Mouse (Mus musculus) retina, embryonic 14.5 days (tissue): ENCODE results near the gene Hoxd9.

Source experiments
- DNase-seq: peaks from one replicate; pipeline ENCODE4 v3.0.0-alpha.2; 2015; ENCODE audit warnings: low spot score

The Hoxd9 gene

GRCm38 (mm10) chr2:74698201-74699052 is 900 bp downstream of the Hoxd9 start:
- no peak for DNase-seq

DNA sequence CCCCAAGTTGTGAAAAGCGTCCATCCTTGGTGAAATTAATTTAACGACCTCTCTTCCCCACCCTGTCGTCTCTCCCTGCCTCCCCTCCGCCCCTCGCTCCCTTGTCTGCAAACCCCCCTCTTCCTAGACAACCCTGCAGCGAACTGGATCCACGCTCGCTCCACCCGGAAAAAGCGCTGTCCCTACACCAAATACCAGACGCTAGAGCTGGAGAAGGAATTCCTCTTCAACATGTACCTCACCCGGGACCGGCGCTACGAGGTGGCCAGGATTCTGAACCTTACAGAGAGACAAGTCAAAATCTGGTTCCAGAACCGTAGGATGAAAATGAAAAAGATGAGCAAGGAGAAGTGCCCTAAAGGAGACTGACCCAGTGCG is 1.5 kb downstream of the Hoxd9 start:
- DNase-seq: no peak

- DNase-seq: no peak
These were observed 2.4 kb downstream of the Hoxd9 start for GRCm38 (mm10) chr2:74699664-74700545.

DNA sequence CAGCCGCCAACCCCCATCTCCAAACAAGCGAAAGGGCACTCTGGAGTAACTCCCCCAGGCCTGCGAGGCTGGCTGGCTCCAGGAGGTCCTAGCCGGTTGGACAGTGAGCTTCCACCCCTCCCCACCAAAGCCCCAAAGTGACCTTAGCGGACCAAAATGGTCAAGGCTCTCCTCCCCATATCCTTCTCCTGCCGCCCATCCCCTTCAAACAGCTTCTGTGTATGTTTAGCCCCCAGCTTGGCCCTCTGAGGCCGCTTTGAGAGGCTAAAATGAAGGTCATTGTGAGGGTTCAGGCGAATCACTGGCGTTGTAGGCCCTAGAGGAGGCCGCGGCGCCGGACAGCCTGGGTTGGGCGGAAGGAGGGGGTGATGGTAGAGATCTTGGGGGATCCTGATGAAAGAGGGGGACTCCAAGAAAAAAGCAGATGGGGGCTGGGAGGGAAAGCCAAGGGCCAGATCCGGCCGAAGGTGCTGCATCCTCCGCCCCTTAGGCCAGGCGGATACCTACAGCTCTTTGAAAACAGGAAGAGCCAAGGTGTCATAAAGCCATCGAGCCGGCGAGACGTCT is 3.1 kb downstream of the Hoxd9 start:
- DNase-seq: no peak

DNA sequence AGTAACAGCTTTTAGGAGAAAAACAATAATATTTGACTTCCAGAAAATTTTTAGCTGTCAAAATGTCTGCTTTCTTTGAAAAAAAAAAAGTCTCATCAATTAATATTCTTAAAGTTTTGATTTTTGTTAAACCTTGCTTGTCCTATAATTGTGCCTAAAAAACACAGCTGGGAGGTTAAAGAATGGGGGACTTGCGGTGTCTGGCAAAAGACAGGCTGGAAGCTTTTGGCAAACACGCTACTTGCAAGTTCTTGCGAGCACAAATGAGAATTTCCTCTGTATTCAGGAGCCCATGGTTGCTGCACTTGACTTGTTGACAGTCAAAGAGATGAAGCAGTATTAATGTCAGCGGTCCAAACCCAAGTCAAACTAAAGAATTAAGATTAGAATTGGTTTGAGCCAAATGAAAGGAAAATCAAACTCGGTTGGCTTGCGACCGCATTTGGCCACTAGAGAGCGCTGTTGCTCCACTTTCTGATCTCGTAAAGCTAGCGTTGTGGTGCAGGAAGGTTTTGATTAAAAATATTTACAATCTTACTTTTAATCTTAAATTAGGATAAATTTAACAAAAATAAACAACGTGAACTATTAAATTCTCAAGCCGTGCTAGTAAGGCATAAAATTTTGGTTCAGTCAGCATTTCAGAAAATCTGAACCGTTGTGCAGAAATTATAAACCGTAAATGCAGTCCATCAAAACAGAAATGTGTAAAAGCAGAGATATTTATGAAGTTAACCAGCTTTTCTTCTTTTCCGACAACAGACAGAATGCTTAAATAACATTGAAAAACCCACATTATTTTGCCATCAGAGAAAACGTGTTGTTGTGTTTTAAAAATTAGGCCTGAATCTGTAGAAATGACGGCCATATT is 4.7 kb downstream of the Hoxd9 start:
- DNase-seq: peak; percentile 92

DNA sequence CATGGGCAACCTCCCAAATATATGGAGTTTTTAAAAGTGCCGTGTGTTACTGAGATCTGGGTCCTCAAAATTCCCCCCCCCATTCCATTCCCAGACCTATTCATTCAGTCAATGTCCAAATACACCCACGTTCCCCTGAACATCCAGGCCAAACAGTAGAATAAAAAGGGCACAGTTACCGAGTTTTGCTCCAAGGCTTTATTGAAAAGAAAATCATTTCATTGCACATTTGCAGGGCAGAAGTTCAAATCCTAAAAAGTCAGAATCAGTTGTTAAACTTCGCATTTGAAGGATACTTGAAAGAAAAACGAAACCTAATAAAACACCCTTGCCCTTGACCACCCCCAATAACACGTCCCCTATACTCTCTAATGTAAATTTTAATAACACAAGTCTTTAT is 5.3 kb downstream of the Hoxd9 start:
- no peak for DNase-seq

DNA sequence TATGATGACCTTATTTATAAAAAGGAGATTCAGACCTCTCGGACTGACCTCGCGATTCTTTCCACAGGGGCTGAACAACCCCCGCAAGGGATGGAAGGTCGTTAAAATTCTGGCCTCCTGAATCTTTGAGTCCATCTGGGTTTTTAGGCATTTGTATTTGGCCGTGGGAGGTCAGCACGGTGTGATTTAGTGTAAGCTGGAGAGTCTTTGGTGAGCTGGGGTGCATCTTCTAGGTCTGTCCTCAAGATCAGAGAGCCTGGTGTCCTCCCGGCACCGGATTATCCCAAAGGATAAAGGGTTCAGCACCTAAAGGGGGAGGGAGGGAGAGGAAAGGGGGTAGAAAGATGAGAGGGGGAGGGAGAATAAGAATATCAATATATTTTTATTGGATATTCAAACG is 5.8 kb downstream of the Hoxd9 start:
- no peak for DNase-seq

GRCm38 (mm10) chr2:74703720-74704392 is 6.3 kb downstream of the Hoxd9 start:
- DNase-seq: no peak

DNA sequence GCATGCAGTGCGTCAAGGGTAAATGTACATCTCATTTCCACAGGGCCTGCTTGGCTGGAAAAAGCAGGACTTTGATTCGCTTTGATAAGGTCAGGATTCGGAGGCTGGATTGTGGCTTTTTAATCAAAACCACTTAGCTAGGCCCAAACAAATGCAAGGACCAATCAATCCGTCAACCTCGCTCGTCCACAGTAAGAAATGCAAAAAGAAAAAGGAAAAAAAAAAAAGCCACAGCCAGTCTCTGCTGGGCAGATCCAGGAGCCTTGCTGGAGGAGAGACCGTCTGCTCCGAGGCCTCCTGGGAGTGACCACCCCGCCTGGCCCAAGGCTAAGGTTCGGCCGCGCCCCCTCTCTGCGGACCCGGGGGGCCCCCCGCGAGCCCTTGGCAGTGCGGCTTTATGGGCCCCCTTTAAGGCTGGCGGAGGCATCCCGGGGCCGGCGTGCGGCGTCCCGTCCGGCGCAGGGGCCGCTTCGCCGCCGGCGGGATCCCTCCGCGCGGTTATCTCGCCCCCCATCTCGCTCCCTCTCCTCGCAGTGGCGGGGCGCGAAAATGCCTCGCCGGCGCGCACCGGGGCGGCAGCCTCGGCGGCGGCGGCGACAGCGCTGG is 7.0 kb downstream of the Hoxd9 start, which contains the start of gene Hoxd8:
Gene Hoxd8 (plus strand): TSS at position 223 of the 606 bp plus-strand sequence.
- DNase-seq: no peak

GRCm38 (mm10) chr2:74704999-74705466 is 7.5 kb downstream of the Hoxd9 start:
- no peak for DNase-seq

DNA sequence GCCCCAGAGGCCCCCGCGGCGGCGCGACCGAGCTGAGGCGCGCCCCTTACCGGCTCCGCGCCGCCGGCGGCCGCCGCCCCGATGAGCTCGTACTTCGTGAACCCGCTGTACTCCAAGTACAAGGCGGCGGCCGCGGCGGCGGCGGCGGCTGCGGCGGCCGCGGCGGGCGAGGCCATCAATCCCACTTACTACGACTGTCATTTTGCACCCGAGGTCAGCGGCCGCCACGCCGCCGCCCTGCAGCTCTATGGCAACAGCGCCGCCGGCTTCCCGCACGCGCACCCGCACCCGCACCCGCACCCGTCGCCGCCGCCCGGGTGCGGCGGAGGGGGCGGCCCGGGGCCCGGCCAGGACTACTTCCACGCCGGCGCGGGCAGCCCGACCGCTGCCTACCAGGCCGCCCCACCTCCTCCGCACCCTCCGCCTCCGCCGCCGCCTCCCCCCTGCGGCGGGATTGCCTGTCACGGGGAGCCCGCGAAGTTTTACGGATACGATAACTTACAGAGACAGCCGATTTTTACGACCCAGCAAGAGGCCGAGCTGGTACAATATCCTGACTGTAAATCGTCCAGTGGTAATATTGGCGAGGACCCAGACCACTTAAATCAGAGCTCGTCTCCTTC is 8.1 kb downstream of the Hoxd9 start:
- DNase-seq: no peak

DNA sequence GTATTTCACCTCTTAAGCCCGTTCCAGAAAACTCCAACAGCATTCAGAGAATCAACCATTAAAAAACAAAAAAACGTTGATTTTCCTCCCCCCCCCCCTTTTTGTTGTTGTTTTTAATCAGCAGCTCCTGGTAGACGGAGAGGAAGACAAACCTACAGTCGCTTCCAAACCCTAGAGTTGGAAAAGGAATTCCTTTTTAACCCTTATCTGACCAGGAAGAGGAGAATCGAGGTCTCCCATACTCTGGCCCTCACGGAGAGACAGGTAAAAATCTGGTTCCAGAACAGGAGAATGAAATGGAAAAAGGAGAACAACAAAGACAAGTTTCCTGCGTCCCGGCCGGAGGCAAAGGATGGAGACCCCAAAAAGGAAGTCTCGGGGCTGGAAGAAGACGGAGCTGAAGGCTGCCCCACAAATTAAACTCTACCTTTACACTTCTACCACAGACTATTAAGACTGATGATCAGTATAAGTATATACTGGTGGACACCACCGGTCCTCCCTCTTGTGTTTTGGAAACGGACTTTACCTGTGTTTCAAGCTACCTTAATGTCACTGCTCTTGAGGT is 8.9 kb downstream of the Hoxd9 start:
- DNase-seq: no peak

GRCm38 (mm10) chr2:74707599-74707998 is 10.1 kb downstream of the Hoxd9 start:
- DNase-seq: no peak

DNA sequence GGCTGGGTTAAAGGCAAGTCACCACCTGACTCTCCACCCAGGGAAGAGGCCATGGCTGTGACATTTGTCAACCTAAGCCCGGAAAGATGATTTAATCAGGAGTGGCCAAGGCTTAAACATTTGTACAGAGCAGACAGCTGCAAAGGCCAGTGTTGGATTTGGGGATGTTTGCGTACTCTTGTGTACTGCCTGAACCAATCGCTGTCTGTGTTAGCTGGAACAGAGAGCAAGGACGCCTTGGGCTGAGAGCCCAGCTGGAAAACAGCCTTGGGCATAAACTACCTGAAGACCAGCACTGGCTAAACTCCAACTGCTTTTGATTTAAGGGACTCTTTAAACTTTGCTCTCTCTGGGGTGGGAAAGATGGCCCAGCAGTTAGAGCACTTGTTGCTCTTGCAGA is 11.1 kb downstream of the Hoxd9 start:
- DNase-seq: no peak

GRCm38 (mm10) chr2:74709465-74710419 is 12.2 kb downstream of the Hoxd9 start:
- DNase-seq: no peak

- DNase-seq: no peak
These were observed 13.5 kb downstream of the Hoxd9 start for GRCm38 (mm10) chr2:74710929-74711543.

DNA sequence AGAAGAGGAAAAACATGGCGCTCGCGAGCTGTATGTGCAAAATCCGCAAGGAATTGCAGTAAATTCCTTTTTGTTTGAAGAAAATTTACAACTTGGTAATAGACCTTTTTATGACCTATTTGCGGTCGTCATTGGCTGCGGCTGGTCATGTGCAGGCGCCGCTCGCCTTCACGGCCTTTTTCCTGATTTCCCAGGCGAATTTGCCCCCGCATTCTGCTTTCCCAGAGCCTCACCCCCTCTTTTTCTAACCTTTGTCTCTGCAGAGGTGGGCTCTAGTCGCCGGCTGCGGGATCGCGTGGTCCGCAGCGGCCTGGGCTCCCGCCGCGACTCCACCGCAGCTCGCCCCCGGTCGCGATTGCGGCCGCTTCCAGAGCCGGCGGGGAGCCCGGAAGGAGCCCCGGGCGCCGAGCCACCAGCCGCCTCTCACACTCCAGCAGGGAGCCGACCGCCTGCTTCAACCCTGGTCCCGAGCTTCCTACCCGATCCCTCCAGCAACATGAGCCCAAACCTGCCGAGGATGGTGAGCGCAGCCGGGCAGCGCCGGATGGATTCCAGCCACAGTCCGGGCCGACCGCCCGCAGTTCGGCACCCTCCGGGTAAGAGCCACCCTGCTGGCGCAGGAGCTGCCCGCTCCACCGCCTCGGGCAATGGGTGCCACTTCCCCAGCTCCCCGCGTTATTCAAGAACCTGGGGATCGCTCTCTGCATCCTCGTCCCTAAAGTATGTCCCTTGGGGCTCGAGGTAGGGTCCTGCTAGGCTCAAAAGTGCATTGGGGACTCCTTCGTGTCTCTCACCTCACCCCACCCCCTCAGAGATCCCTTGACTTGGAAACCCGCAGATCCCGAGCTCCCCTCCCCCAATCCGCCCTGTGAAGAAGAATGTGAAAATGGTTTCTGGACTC is 14.4 kb downstream of the Hoxd9 start, which contains the start of the genes Hoxd3 and Hoxd4:
Gene Hoxd3 (plus strand): TSS at position 207 of the 901 bp plus-strand sequence.
Gene Hoxd4 (plus strand): TSS at position 209 of the 901 bp plus-strand sequence.
- no peak for DNase-seq
